Mouse (Mus musculus): Measurements from ENCODE around the gene Cul1. TPM values are rescaled to one million over a fixed set of nuclear protein-coding genes. Genes with fewer than 3 reads are reported as not detected.

Gene Cul1
- total RNA-seq (2023): 10 to 100 TPM; 62.9 to 70.9 TPM

GRCm38 (mm10) chr6:47453098-47453497, at the start of gene Cul1:
Gene Cul1, plus strand, starts transcription at chr6:47453398.

Other genes with a start within 250 kb of the Cul1 start
- gene Ezh2, start 141.9 kb downstream of the Cul1 start, total RNA-seq (2023): 10 to 100 TPM; 73.5 to 78.0 TPM